Mouse (Mus musculus): Measurements from ENCODE around the gene Maff.

Gene Maff

DNA sequence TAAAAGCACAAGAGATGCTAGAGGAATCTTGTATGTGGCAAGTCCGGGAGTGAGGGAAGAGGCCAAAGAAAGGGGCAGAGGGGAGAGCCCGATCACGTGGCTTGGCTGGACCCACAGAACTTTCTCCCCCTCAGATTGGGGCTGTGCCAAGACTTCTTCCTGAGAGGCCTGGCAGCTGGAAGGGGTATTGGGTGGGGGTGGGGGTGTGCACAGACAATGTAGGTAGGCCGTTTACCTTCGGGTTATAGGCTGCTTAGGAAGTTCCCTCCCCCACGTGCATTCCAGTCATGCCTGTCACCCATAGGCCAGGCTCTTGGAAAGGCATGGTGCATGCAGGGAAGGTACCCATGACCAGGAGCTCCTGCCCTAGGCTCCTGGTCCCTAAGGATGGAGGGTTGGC, 13.5 kb downstream of the Maff start:
- no peak for DNase-seq (ENCODE audit: extremely low read depth, insufficient read length, low spot score)

DNA sequence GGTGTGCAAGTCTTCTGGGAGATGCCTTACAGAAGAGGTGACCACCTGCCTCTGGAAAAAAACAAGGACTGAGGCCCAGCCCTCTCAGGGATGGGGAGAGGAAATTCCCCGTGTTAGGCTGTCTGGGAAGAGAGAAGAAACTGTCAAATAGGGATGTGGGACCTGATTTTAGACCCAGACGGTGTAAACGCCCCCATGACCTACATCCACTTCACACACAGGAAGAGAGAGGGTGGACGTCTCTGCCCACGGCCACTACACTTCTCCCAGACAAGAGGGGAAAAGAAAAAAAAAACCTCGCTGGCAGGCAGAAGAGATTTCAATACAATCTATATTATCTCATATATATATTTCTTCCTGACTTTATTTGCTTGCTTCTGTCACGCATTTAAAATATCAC, 13.9 kb downstream of the Maff start:
- no peak for DNase-seq (ENCODE audit: extremely low read depth, insufficient read length, low spot score)

DNA sequence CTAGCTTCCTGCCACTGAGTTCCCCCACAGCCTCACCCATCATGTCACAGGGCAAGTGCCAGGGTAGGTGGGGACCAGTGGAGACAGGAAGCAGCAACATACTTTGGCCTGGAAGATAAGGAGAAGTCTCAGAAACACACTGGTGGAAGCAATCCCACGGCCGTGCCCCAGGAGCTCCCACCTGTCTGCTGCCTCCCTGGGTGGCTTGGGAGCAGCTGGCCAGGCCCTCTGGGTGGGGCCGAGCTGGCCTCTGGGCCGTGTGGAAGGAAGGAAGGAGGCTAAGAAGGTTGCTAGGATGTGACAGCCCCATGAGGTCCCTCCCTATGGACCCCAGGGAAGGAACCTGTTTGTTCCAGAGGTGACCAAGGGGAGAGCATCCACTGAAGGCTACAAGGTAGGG, 14.6 kb downstream of the Maff start:
- DNase-seq (ENCODE audit: extremely low read depth, insufficient read length, low spot score) = no peak

DNA sequence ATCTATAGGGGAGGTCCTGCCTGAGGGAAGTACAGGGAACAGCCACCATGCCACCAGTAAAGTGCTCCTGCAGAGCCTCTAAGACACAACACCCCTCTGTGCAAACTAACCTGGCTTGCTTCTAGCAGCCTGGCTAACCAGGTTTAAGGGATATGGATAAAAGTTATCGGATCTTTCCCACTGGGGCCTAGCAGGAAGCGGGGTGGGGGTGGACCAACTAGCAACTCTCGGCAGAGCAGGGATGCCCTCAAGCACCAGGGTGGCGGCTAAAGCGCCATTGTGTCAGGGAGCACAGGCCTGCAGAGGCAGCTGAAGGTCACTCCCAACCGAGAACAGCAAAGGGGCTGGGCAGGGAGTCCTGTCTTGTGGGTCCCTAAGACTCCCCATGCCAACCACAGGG, 17.7 kb downstream of the Maff start:
- DNase-seq (ENCODE audit: extremely low read depth, insufficient read length, low spot score) = no peak

DNA sequence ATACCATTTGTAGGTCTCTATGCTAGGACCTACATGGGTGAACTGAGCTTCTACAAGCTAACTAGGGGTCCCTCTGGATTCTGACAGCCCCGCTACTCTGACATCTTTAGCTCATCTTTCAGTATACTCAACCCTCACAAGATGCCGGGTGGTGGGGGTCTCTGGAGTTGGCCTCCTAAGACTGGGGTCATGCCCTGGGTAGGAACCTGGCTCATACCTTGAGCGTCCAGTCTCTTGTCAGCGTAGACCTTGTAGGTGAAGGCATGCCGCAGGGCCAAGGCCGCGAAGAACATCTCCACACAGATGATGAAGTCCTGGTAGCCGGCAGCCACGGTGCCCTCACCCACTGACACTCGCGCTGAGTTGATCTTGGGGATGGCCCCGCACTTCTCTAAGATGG, 18.6 kb downstream of the Maff start:
- DNase-seq (ENCODE audit: extremely low read depth, insufficient read length, low spot score) = no peak

DNA sequence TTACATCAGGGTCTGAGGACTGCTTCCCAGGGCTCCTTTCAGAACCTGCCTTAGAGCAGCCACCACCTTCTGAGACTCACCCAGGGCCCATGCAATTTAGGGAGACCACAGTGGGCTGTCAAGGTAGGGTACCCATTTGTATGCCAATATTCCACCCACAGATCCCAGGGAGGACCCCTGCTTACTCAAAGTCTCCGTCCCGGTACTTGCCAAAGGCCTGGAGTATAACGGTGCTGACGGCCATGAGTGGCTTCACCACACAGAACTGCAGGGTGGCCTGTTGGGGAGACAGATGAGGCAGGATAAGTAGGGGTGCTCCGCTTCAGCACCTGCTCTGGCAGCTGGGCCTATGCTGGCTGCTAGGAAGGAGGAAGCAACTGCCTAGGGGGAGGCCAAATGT, 20.0 kb downstream of the Maff start:
- no peak for DNase-seq (ENCODE audit: extremely low read depth, insufficient read length, low spot score)

DNA sequence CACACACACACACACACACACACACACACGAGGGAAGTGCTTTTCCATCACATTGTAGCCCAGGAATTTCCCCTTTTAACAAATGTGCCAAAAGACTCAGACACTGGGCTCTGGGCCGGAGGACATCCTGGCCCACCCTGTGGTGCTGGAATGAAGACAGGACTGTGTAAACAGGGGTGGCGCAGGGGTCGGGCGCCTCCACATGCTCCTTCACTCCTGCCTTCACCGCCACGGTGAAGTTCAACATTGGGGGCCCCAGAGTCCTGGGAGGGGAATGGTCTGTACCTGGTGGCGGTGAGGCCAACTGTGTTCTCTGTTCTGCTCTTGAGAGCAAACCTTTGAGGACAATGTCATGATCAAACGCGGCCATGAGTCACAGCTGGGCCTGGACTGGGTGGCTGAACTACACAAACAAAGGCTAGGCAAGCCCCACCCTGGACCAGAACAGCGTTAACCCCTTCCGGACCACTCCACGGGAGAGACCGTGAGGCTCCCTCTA, 21.9 kb downstream of the Maff start:
- no peak for DNase-seq (ENCODE audit: extremely low read depth, insufficient read length, low spot score)

DNA sequence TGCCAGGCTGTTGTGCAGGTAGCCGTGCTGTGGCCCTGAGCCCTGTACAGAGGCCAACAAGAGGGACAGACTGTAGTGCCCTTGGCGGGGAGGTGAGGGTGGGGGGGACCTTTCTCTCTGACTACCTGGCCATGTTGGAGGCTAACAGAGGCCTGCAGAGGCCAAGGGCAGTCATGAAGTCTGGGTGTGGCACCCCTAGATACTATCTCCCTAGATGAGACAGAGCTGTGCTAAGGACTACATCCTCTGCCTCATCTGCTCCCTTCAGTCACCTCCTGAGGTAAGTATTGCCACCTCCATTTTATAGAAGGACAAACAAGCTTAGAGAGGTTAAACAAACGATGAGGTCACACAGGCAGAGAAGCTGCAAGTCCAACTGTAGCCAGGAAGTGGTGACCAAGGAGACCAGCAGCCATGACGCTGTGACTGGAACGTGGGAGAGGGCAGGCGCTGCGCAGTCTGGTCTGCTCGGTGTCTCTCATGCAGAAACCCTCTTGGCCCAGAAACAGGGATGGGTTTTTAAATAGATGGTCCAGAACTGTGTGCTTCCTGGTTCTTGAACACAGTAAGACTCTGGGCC, 22.5 kb downstream of the Maff start:
- no peak for DNase-seq (ENCODE audit: extremely low read depth, insufficient read length, low spot score)

DNA sequence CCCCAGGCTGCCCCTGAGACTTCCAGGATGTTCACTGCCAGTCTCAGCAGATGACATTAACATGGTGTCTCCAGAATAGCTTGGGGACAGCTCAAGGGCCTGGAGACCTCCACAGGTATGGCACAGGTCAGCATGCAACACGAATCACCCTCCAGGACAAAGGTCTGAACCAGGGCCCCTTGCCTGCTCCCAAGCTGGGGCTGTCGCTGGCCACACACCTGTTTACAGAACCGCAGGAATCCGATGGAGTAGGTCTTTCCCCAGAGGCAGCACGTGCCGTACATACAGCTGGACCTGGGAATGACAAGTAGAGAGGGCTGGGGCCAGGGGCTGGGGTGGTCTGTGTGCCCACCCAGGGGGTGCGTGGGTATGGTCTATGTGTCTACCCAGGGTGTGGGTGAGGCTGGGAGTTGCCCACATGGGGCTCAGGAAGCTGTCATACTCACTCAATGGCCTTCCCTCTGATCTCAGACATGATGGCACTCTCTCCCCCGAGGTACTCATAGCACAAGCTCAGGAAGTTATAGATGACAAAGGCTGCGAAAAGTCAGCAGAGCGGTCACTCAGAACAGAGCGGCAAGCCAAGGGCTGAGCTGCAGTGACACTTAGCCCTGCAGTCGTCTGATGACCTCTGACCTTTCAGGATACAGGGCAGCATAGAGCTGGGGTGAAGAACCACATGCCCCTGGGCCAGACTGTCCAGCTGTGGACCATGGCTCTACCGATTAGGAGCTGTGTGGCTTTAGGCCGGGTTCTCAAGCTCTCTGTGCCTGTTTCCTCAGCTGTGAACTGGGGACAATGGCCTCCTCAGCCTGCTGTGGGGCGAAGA, 23.2 kb downstream of the Maff start:
- DNase-seq (ENCODE audit: extremely low read depth, insufficient read length, low spot score) = no peak

DNA sequence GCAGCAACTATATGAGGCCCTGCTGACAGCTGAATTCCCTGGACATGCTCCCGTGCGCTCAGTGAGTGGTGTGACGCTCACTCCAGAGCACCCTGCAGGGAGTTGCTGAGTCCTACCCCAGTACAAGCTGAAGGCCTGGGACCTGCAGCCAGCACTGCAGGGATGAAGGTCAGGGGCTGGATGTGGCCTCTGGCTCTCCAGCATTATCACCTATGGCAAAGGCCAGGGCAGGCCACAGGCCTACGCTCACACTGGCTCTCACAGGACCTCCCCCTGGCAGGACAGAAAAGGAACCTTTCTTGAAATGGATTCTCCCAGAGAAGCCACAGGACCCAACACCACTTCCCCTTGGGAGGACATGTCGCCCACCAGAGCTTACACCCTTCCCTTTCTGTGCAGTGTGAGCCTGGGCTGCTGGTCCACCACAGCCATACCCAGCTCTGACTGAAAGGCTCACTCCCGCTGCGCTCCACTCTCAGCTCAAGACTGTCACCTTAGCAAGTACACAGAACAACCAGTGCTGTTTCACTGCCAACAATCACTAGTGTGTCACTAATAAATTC, 23.9 kb downstream of the Maff start:
- no peak for DNase-seq (ENCODE audit: extremely low read depth, insufficient read length, low spot score)

DNA sequence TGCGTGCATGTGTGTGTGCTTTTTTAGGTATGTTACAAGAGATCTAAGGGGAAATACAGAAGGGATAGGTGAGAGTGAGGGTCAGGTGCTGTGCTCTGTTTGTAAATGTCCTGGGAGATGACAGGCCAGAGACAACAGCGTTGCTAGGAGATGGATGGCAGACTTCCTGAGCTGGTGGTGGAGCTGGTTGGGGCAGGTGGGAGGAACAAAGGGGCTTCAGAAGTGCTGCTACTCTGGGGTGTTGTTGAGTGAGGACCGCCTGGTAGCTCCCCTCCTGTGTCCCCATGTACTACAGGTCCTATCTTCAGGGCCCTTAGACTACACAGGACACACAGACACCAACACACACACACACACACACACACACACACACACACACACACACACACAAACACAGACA, 28.3 kb downstream of the Maff start:
- DNase-seq (ENCODE audit: extremely low read depth, insufficient read length, low spot score) = no peak

DNA sequence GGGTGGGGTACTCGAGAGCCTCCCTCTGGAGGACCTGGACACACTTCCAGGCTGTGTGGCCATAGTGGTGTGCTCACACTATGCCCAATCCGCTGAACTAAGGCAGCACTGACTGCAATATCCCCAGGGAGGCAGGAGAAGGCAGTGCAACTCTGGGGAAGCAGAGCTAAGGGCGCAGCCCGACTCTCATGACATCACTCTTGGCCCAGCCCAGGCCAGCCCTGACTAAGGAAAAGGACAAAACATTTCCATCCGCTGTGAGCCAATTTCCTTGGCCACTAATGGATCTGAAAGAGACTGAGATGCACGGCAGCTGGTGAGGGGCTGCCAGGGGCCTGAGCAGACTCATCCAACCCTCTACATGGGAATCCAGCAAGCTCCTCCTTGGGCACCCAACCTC, 31.3 kb downstream of the Maff start:
- peak; percentile 56 for DNase-seq (ENCODE audit: extremely low read depth, insufficient read length, low spot score)

DNA sequence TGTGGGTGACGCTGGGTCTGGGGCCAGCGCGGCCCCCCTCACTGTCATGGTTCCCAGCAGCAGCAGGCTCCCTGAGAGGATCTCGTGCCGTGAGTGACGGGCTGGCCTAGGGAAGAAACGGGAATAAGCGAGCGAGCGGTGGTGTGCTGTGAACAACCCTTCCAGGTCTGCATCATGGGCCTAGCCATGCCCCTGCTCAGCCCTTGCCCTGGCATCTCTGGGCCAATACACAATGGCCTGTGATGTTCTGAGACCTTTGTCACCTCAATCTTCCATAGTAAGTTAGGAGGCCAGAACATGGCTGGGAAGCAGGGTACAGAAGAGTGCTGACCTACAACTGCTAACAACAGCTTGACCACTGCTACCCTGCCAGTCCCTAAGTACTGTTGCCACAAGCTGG, 32.2 kb downstream of the Maff start:
- no peak for DNase-seq (ENCODE audit: extremely low read depth, insufficient read length, low spot score)

DNA sequence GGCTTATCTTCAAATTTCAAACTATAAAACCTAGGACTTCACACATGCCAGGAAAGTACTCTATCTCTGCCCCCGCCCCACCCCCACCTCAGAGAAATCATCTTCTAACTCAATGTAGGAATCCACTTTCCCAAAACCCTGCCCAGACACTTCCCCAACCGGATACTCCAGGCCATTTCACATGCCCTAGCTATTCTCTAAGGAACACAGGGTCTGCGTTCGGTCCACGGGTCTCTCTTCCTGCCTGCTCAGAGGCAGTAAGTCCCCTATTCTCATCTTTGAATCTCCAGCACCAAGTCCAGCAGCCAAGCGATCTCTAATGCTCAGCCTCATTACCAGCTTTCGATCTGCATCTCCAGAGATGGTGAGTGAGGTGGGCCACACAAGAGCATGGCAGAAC, 33.2 kb downstream of the Maff start:
- DNase-seq (ENCODE audit: extremely low read depth, insufficient read length, low spot score) = no peak

DNA sequence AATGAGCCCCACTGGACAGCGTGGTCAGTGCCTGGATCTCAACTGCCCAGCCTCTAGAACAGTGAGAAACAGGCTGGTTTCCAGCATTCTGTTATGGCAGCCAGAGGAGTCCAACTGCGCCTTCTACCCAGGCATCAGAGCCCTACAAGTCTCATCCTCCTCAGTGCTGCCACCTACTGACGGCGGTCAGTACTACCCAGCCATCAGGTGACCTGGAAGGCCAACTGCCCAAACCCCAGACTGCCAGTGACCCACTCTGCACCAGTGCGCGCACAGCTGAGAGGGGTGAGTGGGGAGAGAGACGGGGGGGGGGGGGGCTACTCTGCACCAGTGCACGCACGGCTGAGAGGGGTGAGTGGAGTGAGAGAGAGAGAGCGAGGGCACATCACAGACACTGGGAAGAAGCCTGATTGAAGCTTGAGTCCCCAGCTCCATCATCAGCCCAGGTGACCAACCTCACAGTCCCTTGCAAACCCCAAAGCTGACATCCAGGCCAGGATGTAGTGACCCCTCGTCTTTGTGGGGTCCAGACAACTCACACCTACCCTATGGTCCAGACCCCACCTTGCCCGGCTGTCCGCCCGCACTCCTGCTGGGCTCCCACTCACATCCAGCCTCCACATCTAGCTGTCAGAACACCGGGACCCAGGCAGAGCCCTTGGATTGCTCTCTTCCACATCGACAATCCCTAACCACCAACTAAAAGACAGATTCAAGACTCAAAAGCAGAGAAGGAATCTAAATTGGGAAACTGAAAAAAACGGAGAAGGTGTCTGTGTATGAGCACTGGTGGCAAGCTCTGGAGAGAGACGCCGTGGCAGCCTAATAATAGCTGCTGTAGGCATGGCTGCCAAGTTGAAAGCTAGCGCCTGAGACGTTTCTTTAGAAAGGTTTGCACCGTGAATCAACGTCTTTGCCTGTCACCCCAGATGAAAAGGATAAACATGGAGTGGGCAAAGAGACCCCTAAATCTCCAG, 34.3 kb downstream of the Maff start:
- DNase-seq (ENCODE audit: extremely low read depth, insufficient read length, low spot score) = no peak

DNA sequence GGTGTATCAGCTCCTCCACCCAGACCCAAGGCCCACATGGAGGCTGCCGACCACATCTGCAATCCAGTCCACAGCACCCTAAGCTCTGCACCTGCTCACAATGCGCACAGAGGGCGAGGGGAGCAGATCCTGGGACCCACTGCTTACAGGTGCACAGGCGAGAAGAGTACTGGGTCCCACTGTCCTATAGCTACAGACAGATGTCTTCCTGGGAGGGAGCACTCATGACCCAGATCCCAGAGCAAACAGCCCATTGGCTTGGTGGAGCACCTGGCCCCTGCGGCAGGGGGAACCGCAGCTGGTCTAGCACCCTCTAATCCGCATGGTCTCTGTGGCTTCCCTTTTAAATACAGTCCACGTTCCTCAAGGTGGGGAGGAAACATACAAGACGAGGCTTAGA, 35.2 kb downstream of the Maff start:
- DNase-seq (ENCODE audit: extremely low read depth, insufficient read length, low spot score) = no peak

DNA sequence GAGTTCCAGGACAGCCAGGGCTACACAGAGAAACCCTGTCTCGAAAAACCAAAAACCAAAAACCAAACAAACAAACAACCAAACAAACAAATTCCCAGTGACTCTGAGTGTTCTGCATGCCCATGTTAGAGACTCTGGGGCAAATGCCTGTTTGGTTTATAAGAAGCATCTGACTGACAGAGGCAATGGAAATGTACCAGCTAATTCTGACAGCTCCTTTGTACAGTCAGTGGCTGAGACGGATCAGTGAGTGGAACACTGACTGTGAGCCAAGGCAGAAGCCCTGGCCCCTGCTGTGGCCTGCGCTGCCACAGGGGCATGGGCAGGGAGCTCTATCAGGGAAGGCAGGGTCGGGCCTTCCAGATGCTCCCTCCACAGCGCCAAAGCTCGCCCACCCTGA, 40.7 kb downstream of the Maff start:
- no peak for DNase-seq (ENCODE audit: extremely low read depth, insufficient read length, low spot score)

DNA sequence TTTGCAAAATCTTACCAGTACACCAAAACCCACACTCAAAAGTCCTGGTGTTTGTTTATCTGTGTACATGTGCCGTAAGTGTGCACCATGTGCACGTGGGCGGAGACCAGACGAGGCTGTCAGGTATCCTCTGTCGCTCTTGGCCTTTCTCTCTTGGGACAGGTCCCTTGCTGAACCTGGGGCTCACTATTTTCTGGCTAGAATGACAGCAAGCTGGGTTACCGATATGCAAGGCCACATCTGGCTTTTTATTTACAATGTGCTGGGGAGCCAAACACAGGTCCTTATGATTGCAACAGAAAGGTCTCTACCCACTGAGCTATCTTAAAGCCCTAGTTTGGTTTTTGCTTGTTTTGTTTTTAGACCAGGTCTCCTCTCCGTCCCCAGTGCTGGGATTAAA, 41.2 kb downstream of the Maff start:
- DNase-seq (ENCODE audit: extremely low read depth, insufficient read length, low spot score) = no peak

DNA sequence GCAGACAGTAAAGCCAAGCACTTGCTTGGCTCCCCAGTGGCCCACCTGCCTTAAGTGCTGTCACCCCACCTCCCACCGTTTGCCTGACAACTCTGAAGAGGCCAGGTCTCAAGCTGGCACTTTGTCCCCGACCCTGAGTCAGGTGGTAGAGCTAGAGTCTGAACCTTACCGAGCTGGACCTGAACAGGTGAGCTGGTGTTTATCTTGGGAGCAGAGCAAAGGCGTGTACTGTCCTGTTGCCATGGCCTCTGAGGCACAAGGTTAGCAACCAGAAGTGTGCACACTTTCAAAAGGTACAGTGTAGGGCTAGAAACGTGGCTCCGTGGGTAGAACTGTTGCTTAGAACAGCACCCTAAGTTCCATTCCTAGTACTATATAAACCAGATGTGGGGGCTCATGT, 41.8 kb downstream of the Maff start:
- DNase-seq (ENCODE audit: extremely low read depth, insufficient read length, low spot score) = no peak

DNA sequence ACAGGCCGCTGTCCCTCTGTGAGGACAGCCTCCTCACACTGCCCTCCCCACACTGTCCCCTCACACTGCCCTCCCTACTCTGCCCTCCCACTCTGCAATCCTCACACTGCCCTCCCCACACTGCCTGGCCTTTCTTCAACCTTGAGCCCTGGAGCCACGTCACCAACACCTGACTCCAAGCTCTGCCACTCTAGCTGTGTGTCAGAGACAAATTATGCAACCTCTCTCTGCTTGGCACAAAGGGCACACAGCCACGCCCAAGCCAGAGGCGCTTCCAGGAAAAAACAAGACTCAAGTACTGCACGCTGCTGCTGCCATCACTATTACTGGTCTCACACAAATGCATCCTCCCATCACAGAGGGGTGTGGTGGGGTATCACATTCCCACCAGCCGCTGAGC, 44.0 kb downstream of the Maff start:
- peak; percentile 82 for DNase-seq (ENCODE audit: extremely low read depth, insufficient read length, low spot score)
